10 mouse cellular contexts compared by ENCODE assay signal in genomic region chr14:76569271-76569961, GRCm38 (mm10). TPM values are rescaled to one million over a fixed set of nuclear protein-coding genes. Genes with fewer than 3 reads are reported as not detected.
DNase-seq lines count a peak whose midpoint lies in the region; ATAC-seq and TF ChIP-seq lines count a peak whose summit lies in the region.
"Had no signal": no experiment of that assay in that cellular context is flagged by ENCODE, and none has a peak within 500 bp of the region (broad histone marks: within the 10 kb centered on the region; RNA-seq: fewer than 3 reads in every experiment).

No protein-coding gene starts in this region.

- H3K4me3 ChIP-seq in embryonic fibroblast, embryonic 13.5 days (ENCODE audit: insufficient read depth, low read length) = no peak overlapping the region
- no peak overlapping the region for H3K4me3 ChIP-seq in limb, embryonic 15.5 days
- no peak overlapping the region for H3K4me3 ChIP-seq in cerebellum, adult 2 months (replicated peaks; ENCODE audit: insufficient read depth, low read depth, low read length)
- H3K4me3 ChIP-seq: neural tube, embryonic 12.5 days had no signal

- TF ChIP-seq CTCF in embryonic fibroblast, embryonic 13.5 days (IDR thresholded peaks at IDR 0.05; ENCODE audit: borderline replicate concordance, insufficient read depth, low read length) = no peak
- TF ChIP-seq CTCF in cerebellum, adult 2 months (IDR thresholded peaks at IDR 0.05; ENCODE audit: borderline replicate concordance, insufficient read depth, low read depth, low read length) = no peak

- peak overlapping the region; percentile 66 for H3K27ac ChIP-seq in embryonic fibroblast, embryonic 13.5 days (ENCODE audit: insufficient read depth, low read length)
- H3K27ac ChIP-seq in limb, embryonic 15.5 days = peak overlapping the region; percentile 78
- H3K27ac ChIP-seq in cerebellum, adult 2 months (ENCODE audit: insufficient read depth, low read length) = no peak overlapping the region
- H3K27ac ChIP-seq: neural tube, embryonic 12.5 days had no signal

- H3K36me3 ChIP-seq in limb, embryonic 15.5 days = no peaks in the 10 kb centered on the region
- H3K36me3 ChIP-seq: neural tube, embryonic 12.5 days had no signal

- WGBS in limb, embryonic 15.5 days = 31% methylated on average over 9 of the region's 9 CpGs
- 74% methylated on average over 9 of the region's 9 CpGs for WGBS in cerebellum, adult 2 months

- H3K9ac ChIP-seq in limb, embryonic 15.5 days = no peak overlapping the region
- H3K9ac ChIP-seq: neural tube, embryonic 12.5 days had no signal

- H3K27me3 ChIP-seq in limb, embryonic 15.5 days = no peaks in the 10 kb centered on the region
- no peaks in the 10 kb centered on the region for H3K27me3 ChIP-seq in cerebellum, adult 2 months (ENCODE audit: control insufficient read depth, insufficient read depth, low read length)
- H3K27me3 ChIP-seq: neural tube, embryonic 12.5 days had no signal

- peaks cover 10% of the 10 kb centered on the region for H3K4me1 ChIP-seq in embryonic fibroblast, embryonic 13.5 days (ENCODE audit: control insufficient read depth, insufficient read depth, low read length)
- peaks cover 20% of the 10 kb centered on the region for H3K4me1 ChIP-seq in limb, embryonic 15.5 days
- no peaks in the 10 kb centered on the region for H3K4me1 ChIP-seq in cerebellum, adult 2 months (ENCODE audit: control insufficient read depth, insufficient read depth, low read length)

- TF ChIP-seq POLR2A in embryonic fibroblast, embryonic 13.5 days (IDR thresholded peaks at IDR 0.05; ENCODE audit: low read depth, low read length) = 0 out of 2 replicates have a peak, but pooled peaks have one; percentile 25
- no peak for TF ChIP-seq POLR2A in cerebellum, adult 2 months (IDR thresholded peaks at IDR 0.05; ENCODE audit: borderline replicate concordance, insufficient read depth, low read length)

- H3K4me2 ChIP-seq in limb, embryonic 15.5 days = no peak overlapping the region
- H3K4me2 ChIP-seq: neural tube, embryonic 12.5 days had no signal

- ATAC-seq in limb, embryonic 15.5 days (ENCODE audit: insufficient number of reproducible peaks, low FRiP score, low TSS enrichment, low read depth) = peak; percentile 81

- DNase-seq in adrenal gland, adult (ENCODE audit: inconsistent age in 2 of 2, low spot score in 1 of 2) = peak; percentile 38 to 66
- no peak for DNase-seq in adrenal gland, adult 18-20 months (ENCODE audit: low spot score in 2 of 2)
- DNase-seq in 3T3-L1 (ENCODE audit: low read depth, low spot score) = peak; percentile 57
- DNase-seq in cerebellum, adult 2 months = no peak
- DNase-seq in layer of hippocampus, postnatal 10 days (ENCODE audit: low spot score in 2 of 2) = no peak
- DNase-seq in gastrocnemius, adult 18-20 months (ENCODE audit: low spot score) = no peak
- DNase-seq: cerebellum, postnatal 14 days had no signal

- H3K9me3 ChIP-seq in limb, embryonic 15.5 days = no peaks in the 10 kb centered on the region
- H3K9me3 ChIP-seq: neural tube, embryonic 12.5 days had no signal

RNA-seq across cellular contexts. Expression of gene Serp2, which starts 12.7 kb away (rescaled TPM):
- 1 to 10 TPM; 4.8 to 5.0 TPM for total RNA-seq in adrenal gland, adult 18-20 months (2021)
- polyA plus RNA-seq in embryonic fibroblast, embryonic 13.5 days (2011; ENCODE audit: insufficient read length, low read depth, missing spikeins) = 2.7 and 3.5 TPM in 2 replicates
- 9.7 and 9.8 TPM in 2 replicates for polyA plus RNA-seq in limb, embryonic 15.5 days (2015; fragmentation: Nextera tagmentation; extraction: Ambion mirVana)
- 173 and 177 TPM in 2 replicates for polyA plus RNA-seq in cerebellum, adult 2 months (2012; rRNA removed)
- total RNA-seq in layer of hippocampus, postnatal 10 days (2021) = 100 to 1,000 TPM; 150 to 175 TPM
- under 1 TPM in 1 of 2 experiments, not detected in 1; 0.45 TPM for total RNA-seq in gastrocnemius, adult 18-20 months (2021)

Comparison
In these comparisons a context has a peak if more than half of its experiments do, and no peak if none do; other contexts are left out.
1. DNase-seq: peak in adrenal gland, adult (2 of 2) and 3T3-L1 (single experiment); none in adrenal gland, adult 18-20 months (0 of 2), cerebellum, adult 2 months (0 of 2), layer of hippocampus, postnatal 10 days (0 of 2) and gastrocnemius, adult 18-20 months (single experiment).
2. RNA of gene Serp2, which starts 12.7 kb away (total RNA-seq): 150 to 175 TPM in layer of hippocampus, postnatal 10 days; 4.8 to 5.0 TPM in adrenal gland, adult 18-20 months and 0.45 TPM in gastrocnemius, adult 18-20 months; every median in the first group is over 10 times any median in the second.